Mouse (Mus musculus) WW6 (cell line): Measurements from ENCODE around the gene Icam2.
A peak's percentile ranks its signal among the peaks of the same experiment; 100 is the strongest.
"Not testable (repeated sequence)": the region's sequence is repeated elsewhere in the genome, so short reads cannot be mapped to it uniquely, and the experiment has no call there.

Source experiments
- DNase-seq: peaks from one replicate; pipeline ENCODE4 v3.0.0-alpha.2; 2013; ENCODE audit warnings: low read depth, low spot score

The Icam2 gene

DNA sequence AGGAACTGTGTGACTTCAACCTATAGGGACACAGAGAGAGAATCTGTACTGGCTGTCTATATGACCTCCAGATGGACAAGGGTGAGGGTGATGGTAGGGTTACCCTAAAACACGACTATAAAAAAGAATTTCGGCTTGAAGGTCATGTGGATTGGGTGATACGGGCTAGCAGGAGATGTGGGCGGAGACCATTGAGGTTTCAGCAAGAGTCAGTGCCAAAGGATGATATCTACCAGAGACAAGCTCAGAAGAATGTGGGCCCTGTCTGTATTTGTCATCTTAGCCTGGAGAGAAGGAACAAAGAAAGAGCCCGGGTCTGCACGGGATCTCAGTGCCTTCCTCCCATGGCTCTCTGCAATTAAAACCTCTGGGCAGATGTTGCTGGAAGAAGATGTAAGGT lies 38.1 kb downstream of the Icam2 start:
- no peak for DNase-seq

DNA sequence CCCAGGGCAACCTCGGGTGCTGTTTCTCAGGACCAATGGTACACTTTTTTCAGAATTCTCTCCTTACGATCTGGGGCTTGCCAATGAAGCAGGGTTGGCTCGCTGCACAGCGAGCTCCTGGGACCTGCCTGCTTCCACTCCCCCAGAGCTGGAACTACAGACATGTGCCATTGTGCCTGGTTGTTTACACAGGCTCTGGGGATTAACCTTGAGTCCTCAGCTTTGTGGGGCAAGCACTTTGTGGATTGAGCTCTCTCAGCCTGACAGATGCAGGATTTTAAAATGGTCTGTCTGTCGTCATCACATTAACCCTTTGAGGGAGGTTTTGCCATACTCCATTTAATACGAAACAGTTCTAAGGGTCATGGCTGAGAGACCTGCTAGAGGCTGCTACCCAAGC lies 43.0 kb downstream of the Icam2 start:
- DNase-seq, result no peak

GRCm38 (mm10) chr11:106340990-106341520 lies 46.8 kb downstream of the Icam2 start:
- no peak for DNase-seq

DNA sequence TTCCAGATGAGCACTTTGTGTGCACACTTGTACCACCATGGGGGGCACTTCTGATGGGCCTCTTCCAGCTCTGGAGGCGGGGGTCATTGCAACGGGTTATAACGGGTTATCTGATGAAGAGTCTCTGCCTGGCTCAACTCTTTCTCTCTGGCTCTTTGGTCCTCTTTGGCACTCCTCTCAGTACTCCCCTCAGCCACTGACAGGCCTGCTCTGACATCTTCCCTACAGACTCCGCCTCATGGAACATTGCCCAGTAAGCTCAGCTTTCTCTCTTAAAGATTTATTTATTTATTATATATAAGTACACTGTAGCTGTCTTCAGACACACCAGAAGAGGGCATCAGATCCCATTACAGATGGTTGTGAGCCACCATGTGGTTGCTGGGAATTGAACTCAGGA lies 48.6 kb downstream of the Icam2 start:
- not testable (repeated sequence) for DNase-seq

GRCm38 (mm10) chr11:106338870-106339269 lies 49.0 kb downstream of the Icam2 start:
- no peak for DNase-seq

DNA sequence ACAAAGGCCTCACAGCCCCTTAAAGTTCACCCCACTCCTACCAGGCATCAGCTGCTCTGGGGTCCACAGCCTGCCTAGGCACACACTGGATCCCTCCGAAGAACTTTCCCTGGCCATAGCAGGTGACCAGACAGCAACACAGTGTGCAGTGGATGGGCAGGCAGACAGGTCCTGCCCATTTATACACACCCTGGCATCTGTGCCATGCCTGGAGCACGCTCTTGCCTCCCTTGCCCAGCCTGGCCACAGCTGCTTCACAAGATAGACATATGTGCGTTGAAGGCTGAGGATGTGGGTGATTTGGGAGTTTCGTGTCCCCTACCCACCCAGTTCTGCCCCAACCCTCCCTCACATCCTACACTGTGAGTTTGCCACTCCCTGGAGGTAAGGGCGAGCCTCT lies 49.8 kb downstream of the Icam2 start:
- DNase-seq, result no peak

DNA sequence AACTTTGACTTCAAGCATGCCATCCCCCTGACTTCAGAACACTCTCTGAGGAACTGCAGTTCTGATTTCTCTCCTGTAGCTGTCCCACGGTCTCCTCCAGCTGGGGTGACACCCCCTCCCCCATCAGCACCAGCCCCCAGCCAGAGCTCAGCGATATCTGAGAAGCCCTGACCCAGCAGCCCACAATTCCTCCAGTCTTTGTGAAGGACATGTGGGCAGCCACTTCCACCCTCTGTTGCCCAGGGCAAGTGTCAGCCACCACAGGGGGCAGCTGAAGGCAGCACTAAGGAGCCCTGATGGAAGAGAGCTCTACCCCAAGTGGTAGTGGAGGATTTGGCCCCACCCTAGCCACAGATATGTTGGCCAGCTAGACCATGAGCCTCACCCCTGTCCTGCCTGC lies 53.8 kb downstream of the Icam2 start:
- DNase-seq, result no peak

GRCm38 (mm10) chr11:106332458-106332857 lies 55.4 kb downstream of the Icam2 start:
- DNase-seq, result no peak

GRCm38 (mm10) chr11:106329682-106330081 lies 58.2 kb downstream of the Icam2 start:
- peak; percentile 45 for DNase-seq

DNA sequence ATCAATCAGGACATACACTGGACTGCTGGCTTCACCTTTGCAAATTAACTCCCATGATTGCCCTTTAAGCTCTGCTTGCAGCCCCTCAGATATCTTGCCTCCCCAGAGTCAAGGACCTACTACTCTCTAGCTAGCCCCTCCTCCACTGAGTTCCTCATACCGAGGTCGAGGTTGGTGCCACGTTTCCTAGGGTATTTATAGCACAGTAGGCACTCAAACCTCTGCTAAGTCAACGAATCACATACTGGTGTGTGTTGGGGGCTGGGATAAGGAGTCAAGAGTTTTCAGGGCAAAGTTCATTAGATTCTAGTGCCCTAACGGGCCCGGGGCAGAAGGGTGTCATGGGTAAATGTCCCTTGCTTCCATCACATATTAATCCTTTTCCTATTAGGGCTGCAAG lies 58.7 kb downstream of the Icam2 start:
- no peak for DNase-seq

- DNase-seq, result no peak
These were observed 59.4 kb downstream of the Icam2 start for GRCm38 (mm10) chr11:106328521-106328920.
